Mouse (Mus musculus) stomach, adult 2 months (tissue): ENCODE measurements around the gene Hpn. TPM values are rescaled to one million over a fixed set of nuclear protein-coding genes. Genes with fewer than 3 reads are reported as not detected.

Experiments used
- polyA plus RNA-seq: library from polyadenylated mRNA; depleted of rRNA; stranded (reverse); fragments of >200 nt; gene quantifications from 2 replicates; pipeline ENCODE4 v1.2.3, GENCODE M21; 2012; rRNA removed

The Hpn gene
- 37.6 and 43.8 TPM in 2 replicates for polyA plus RNA-seq

DNA sequence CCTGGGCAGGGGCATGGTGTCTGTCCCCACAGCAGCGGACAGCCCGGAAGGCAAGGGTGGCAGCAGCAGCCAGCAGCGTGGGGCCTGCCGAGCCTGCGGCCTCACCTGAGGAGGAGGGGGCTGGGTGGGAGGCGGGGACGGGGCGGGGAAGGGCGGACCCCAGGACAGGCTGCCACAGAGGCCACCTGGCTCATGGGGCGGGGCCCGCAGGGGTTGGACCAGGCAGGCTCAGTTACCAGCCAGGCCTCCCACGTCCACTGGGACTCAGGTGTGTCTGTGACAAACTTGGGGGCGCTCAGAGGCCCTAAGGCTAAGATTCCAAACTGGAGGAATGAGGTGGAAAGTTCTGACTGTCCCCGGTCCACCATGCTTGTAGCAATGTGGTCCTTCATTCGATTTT lies at the start of gene Hpn:
TSS of gene Hpn (minus strand) at position 109 of the 400 bp plus-strand sequence.

DNA sequence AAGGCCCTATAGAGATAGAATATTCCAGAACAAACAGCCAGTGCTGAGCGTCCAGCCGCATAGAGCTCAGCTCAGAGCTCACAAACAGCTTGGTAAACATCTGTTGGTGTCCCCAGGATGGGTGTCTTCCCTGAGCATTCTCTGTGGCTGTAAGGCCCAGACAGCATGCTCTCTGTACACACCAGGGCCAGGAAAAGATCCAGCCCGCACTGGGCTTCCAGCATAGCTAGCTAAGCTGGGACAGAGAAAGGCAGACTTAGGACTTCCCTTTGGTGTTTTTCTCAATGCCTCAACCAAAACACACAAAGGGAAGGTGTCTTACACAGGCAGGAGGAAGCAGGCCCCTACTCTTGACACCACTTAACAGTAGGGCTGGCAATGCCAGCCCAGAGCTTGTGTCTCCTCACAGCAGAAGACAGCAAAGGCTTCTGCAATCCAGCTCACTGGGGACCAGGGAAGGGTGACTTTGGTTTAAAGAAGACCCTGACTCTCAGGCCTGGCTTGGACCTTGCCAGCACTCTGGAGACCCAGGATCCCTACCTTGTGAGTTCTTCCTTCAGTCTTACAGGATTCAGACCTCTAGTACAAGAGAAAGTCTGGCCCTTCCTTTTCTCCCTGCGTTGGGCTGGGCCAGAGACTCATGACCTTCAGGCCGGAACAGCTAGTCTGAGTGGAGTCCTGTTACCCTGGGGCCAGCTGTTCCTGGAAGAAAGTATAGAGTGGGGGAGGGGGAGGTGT lies 40.4 kb upstream of the Hpn start, which contains the start of gene Gramd1a:
TSS of gene Gramd1a (minus strand) at position 601 of the 738 bp plus-strand sequence.

DNA sequence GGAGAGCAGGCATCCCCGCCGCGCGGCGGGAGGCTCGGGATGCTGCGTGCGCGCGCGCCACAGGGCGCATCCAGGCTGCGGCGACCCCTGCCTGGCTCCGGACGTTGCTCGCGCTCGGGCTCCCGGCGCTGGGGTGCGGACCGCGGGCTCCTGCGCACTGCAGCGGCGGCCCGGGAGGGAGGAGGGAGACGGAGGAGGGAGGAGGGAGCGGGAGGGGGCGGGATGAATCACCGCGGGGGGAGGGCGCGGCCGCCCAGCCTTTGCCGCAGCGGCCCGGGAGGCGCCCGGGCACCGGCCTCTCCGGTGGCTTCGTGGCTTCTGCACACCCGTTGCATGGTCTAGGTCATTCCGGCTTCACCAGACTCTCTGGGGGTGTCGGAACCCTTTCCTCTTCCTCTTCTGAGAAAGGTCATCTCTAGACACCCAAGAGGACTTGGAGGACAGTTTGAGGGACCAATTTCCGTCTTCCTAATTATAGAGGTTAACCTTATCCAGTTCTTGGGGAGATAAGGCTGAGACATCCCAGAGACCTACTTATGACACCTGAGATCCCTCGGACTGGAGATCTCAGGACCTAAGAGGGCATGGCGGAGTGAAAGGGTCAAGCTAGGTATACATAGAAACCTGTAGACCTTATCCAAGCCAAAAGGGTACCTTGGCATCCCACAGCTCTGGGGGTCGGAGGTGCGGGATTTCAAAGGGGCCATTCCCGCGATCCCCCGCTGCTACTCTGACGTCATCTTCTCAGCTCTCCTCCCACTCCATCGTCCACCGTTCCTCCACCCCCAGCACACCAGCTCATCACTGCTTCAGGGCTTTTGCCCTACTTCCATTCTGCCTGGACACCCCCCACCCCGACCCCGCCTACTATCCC lies 12.0 kb upstream of the Hpn start, which contains the start of gene Scn1b:
TSS of gene Scn1b (minus strand) at position 153 of the 874 bp plus-strand sequence.

GRCm38 (mm10) chr7:31076492-31076891 lies 38.6 kb downstream of the Hpn start, which contains the start of gene Fxyd3:
Gene Fxyd3, minus strand, starts transcription at chr7:31076704.

DNA sequence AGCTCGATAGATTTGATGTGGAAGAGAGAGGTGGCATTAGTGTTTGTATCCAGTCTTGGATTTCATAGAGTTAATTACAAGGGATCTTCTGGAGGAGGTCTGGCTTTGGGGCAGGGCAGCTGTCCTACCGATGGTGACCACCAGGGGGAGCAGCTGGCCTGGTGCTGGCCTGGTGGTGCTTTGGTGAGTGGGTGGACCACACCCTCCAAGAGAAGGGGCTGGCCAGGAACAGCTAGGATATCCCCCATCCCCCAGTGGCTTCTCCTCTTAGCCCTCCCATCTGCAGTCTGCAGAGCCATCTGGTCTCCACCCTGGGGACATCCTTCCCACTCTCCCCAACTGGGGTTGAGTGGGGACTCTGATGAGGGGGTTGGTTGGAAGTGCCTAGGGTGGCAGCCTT lies 56.0 kb downstream of the Hpn start, which contains the start of gene Lgi4:
TSS of gene Lgi4 (plus strand) at position 235 of the 400 bp plus-strand sequence.

GRCm38 (mm10) chr7:31057071-31057470 lies 58.0 kb downstream of the Hpn start, which contains the start of gene Fxyd1:
Gene Fxyd1, minus strand, starts transcription at chr7:31057199.

GRCm38 (mm10) chr7:31051321-31052021 lies 63.6 kb downstream of the Hpn start, which contains the start of gene Fxyd7:
Gene Fxyd7, minus strand, starts transcription at chr7:31051467.

Other genes starting within 250 kb of the Hpn start
- gene Cd22, start 234.9 kb downstream of the Hpn start, polyA plus RNA-seq = 0.25 and 0.26 TPM in 2 replicates
- gene Mag, start 200.4 kb downstream of the Hpn start, polyA plus RNA-seq = 0.23 and 0.74 TPM in 2 replicates
- gene Hamp2, start 190.6 kb downstream of the Hpn start, polyA plus RNA-seq = 198 and 246 TPM in 2 replicates
- gene Hamp, start 171.3 kb downstream of the Hpn start, polyA plus RNA-seq = 3.0 and 4.3 TPM in 2 replicates
- gene Usf2, start 158.5 kb downstream of the Hpn start, polyA plus RNA-seq = 75.4 and 124 TPM in 2 replicates
- gene Lsr, start 141.8 kb downstream of the Hpn start, polyA plus RNA-seq = 247 and 370 TPM in 2 replicates
- 3.3 and 3.5 TPM in 2 replicates for gene Fam187b, start 141.5 kb downstream of the Hpn start, polyA plus RNA-seq
- 29.9 and 37.7 TPM in 2 replicates for gene Fxyd5, start 72.8 kb downstream of the Hpn start, polyA plus RNA-seq
- gene Fxyd7, start 63.8 kb downstream of the Hpn start, polyA plus RNA-seq = 4.0 and 8.9 TPM in 2 replicates
- 189 and 195 TPM in 2 replicates for gene Fxyd1, start 58.1 kb downstream of the Hpn start, polyA plus RNA-seq
- 5.3 and 7.5 TPM in 2 replicates for gene Lgi4, start 55.9 kb downstream of the Hpn start, polyA plus RNA-seq
- 369 and 371 TPM in 2 replicates for gene Fxyd3, start 38.6 kb downstream of the Hpn start, polyA plus RNA-seq
- gene Scn1b, start 11.7 kb upstream of the Hpn start, polyA plus RNA-seq = 26.3 and 34.3 TPM in 2 replicates
- 69.8 and 74.7 TPM in 2 replicates for gene Gramd1a, start 40.6 kb upstream of the Hpn start, polyA plus RNA-seq
- gene Scgb2b2, start 175.2 kb upstream of the Hpn start, polyA plus RNA-seq = not detected in 2 replicates
- not detected in 2 replicates for gene Scgb1b2, start 176.5 kb upstream of the Hpn start, polyA plus RNA-seq
- gene Scgb2b3, start 246.8 kb upstream of the Hpn start, polyA plus RNA-seq = not detected in 2 replicates